In genomic region chr5:138994108-138994785, GRCm38 (mm10) we compare ENCODE assay signal across 8 mouse cellular contexts. TPM values are rescaled to one million over a fixed set of nuclear protein-coding genes. Genes with fewer than 3 reads are reported as not detected.
A peak's percentile ranks its signal among the peaks of the same experiment; 100 is the strongest.
DNase-seq lines count a peak whose midpoint lies in the region; ATAC-seq and TF ChIP-seq lines count a peak whose summit lies in the region.

No protein-coding gene starts in this region.

- H3K27me3 ChIP-seq in E14TG2a.4 (ENCODE audit: insufficient read depth, low read length), result peaks cover 38% of the 10 kb centered on the region
- H3K27me3 ChIP-seq in embryonic facial prominence, embryonic 12.5 days, result peaks cover 84% of the 10 kb centered on the region
- H3K27me3 ChIP-seq in hindbrain, embryonic 16.5 days (replicated peaks; ENCODE audit: control insufficient read depth, insufficient read depth, low read length), result peaks cover 32% of the 10 kb centered on the region
- H3K27me3 ChIP-seq in liver, embryonic 15.5 days, result peaks cover 98% of the 10 kb centered on the region

- peak overlapping the region; percentile 80 for H3K9ac ChIP-seq in embryonic facial prominence, embryonic 12.5 days
- peak overlapping the region; percentile 93 for H3K9ac ChIP-seq in hindbrain, embryonic 16.5 days (ENCODE audit: low read depth, low read length)
- no peak overlapping the region for H3K9ac ChIP-seq in liver, embryonic 15.5 days

- DNase-seq in frontal cortex, postnatal 14 days (ENCODE audit: low spot score in 2 of 2), result no peak
- DNase-seq in right cerebral cortex, postnatal 10 days (ENCODE audit: low spot score in 2 of 2), result peak; percentile 49 to 50
- DNase-seq in layer of hippocampus, adult 9-11 months, result no peak

- no peak for TF ChIP-seq CTCF in E14TG2a.4 (conservative IDR thresholded peaks at IDR 0.05; ENCODE audit: low read length)

- no peaks in the 10 kb centered on the region for H3K9me3 ChIP-seq in E14TG2a.4 (ENCODE audit: low read length)
- H3K9me3 ChIP-seq in embryonic facial prominence, embryonic 12.5 days, result no peaks in the 10 kb centered on the region
- H3K9me3 ChIP-seq in hindbrain, embryonic 16.5 days (ENCODE audit: control insufficient read depth, low read length), result no peaks in the 10 kb centered on the region
- no peaks in the 10 kb centered on the region for H3K9me3 ChIP-seq in liver, embryonic 15.5 days (replicated peaks)

- H3K27ac ChIP-seq in embryonic facial prominence, embryonic 12.5 days, result peak overlapping the region; percentile 83
- peak overlapping the region; percentile 92 for H3K27ac ChIP-seq in hindbrain, embryonic 16.5 days (ENCODE audit: low read depth, low read length)
- H3K27ac ChIP-seq in liver, embryonic 15.5 days (replicated peaks), result no peak overlapping the region

- H3K4me1 ChIP-seq in E14TG2a.4 (replicated peaks; ENCODE audit: low read depth, low read length), result peaks cover 72% of the 10 kb centered on the region
- H3K4me1 ChIP-seq in embryonic facial prominence, embryonic 12.5 days, result peaks cover 57% of the 10 kb centered on the region
- peaks cover 53% of the 10 kb centered on the region for H3K4me1 ChIP-seq in hindbrain, embryonic 16.5 days (ENCODE audit: control insufficient read depth, insufficient read depth, low read depth, low read length)
- H3K4me1 ChIP-seq in liver, embryonic 15.5 days (replicated peaks), result peaks cover 44% of the 10 kb centered on the region

- ATAC-seq in frontal cortex, adult (ENCODE audit: low TSS enrichment), result 0 out of 2 replicates have a peak, but pooled peaks have one; percentile 2
- ATAC-seq in embryonic facial prominence, embryonic 12.5 days (ENCODE audit: insufficient number of reproducible peaks, insufficient read depth, low FRiP score, low TSS enrichment), result no peak
- 0 out of 2 replicates have a peak, but pooled peaks have one; percentile 13 for ATAC-seq in hindbrain, embryonic 16.5 days
- no peak for ATAC-seq in liver, embryonic 15.5 days (ENCODE audit: insufficient read depth)

- WGBS in embryonic facial prominence, embryonic 12.5 days, result under 1% methylated on average over 47 of the region's 48 CpGs
- 0% methylated on average over 38 of the region's 48 CpGs for WGBS in hindbrain, embryonic 16.5 days
- WGBS in liver, embryonic 15.5 days (ENCODE audit: insufficient replicate concordance), result 1% methylated on average over 48 of the region's 48 CpGs

- H3K36me3 ChIP-seq in E14TG2a.4 (ENCODE audit: insufficient read depth, low read length), result peaks cover 21% of the 10 kb centered on the region
- no peaks in the 10 kb centered on the region for H3K36me3 ChIP-seq in embryonic facial prominence, embryonic 12.5 days
- H3K36me3 ChIP-seq in hindbrain, embryonic 16.5 days (ENCODE audit: control insufficient read depth, insufficient read depth, low read length), result no peaks in the 10 kb centered on the region
- H3K36me3 ChIP-seq in liver, embryonic 15.5 days (replicated peaks), result no peaks in the 10 kb centered on the region

- H3K4me3 ChIP-seq in E14TG2a.4 (replicated peaks; ENCODE audit: low read length), result peak overlapping the region; percentile 90
- H3K4me3 ChIP-seq in embryonic facial prominence, embryonic 12.5 days, result peak overlapping the region; percentile 67
- H3K4me3 ChIP-seq in hindbrain, embryonic 16.5 days (ENCODE audit: low read length), result peak overlapping the region; percentile 83
- peak overlapping the region; percentile 57 for H3K4me3 ChIP-seq in liver, embryonic 15.5 days (replicated peaks)

- H3K4me2 ChIP-seq in embryonic facial prominence, embryonic 12.5 days (replicated peaks), result peak overlapping the region; percentile 94
- peak overlapping the region; percentile 96 for H3K4me2 ChIP-seq in hindbrain, embryonic 16.5 days (ENCODE audit: low read length)
- peak overlapping the region; percentile 74 for H3K4me2 ChIP-seq in liver, embryonic 15.5 days

RNA-seq across cellular contexts. Expression of gene Pdgfa, which starts 2.9 kb away (rescaled TPM):
- polyA plus RNA-seq in embryonic facial prominence, embryonic 12.5 days (2016; fragmentation: Nextera tagmentation; extraction: Ambion mirVana), result 38.4 and 42.8 TPM in 2 replicates
- polyA plus RNA-seq in hindbrain, embryonic 16.5 days (2015; fragmentation: Nextera tagmentation; extraction: Ambion mirVana), result 26.2 and 33.4 TPM in 2 replicates
- 1.6 and 3.0 TPM in 2 replicates for polyA plus RNA-seq in liver, embryonic 15.5 days (2015; fragmentation: Nextera tagmentation; extraction: Ambion mirVana)

Comparison
In these comparisons a context has a peak if more than half of its experiments do, and no peak if none do; other contexts are left out.
1. ATAC-seq: peak in frontal cortex, adult (single experiment) and hindbrain, embryonic 16.5 days (single experiment); none in embryonic facial prominence, embryonic 12.5 days (single experiment) and liver, embryonic 15.5 days (single experiment).
2. DNase-seq: peak in right cerebral cortex, postnatal 10 days (2 of 2); none in frontal cortex, postnatal 14 days (0 of 2) and layer of hippocampus, adult 9-11 months (single experiment).
3. Peak in every context shown above with its lines, with median percentiles within 50 percentile points of each other: H3K4me3 ChIP-seq and H3K4me2 ChIP-seq.